Mouse (Mus musculus) forebrain, embryonic 12.5 days (tissue): ENCODE results near the gene Accsl. TPM values are rescaled to one million over a fixed set of nuclear protein-coding genes. Genes with fewer than 3 reads are reported as not detected.

ENCODE experiments used
- ATAC-seq: fragments of 200-750 bp; cut with Nextera tagmentation; 2 replicates; pipeline ENCODE4 v1.8.0; 2017; ENCODE audit warnings: moderate TSS enrichment; ENCODE audit not compliant: low FRiP score
- H3K27ac ChIP-seq: fragments of 300-500 bp; sonication (generic); 2 replicates; pipeline ENCODE4 v1.5.1; 2016; ENCODE audit warnings: mild to moderate bottlenecking
- H3K27me3 ChIP-seq: fragments of 300-500 bp; sonication (generic); 2 replicates; pipeline ENCODE4 v1.6.1; 2016; ENCODE audit warnings: mild to moderate bottlenecking
- H3K36me3 ChIP-seq: fragments of 300-500 bp; sonication (generic); replicated peaks from 2 replicates; pipeline ENCODE4 v1.6.1; 2016; ENCODE audit warnings: mild to moderate bottlenecking
- H3K4me1 ChIP-seq: fragments of 300-500 bp; sonication (generic); 2 replicates; pipeline ENCODE4 v1.6.1; 2016
- H3K4me2 ChIP-seq: fragments of 300-500 bp; sonication (generic); 2 replicates; pipeline ENCODE4 v1.6.1; 2016; ENCODE audit warnings: mild to moderate bottlenecking, moderate library complexity
- H3K4me3 ChIP-seq: fragments of 300-500 bp; sonication (generic); replicated peaks from 2 replicates; pipeline ENCODE4 v1.5.1; 2016; ENCODE audit warnings: mild to moderate bottlenecking
- H3K9ac ChIP-seq: fragments of 300-500 bp; sonication (generic); 2 replicates; pipeline ENCODE4 v1.6.1; 2016; ENCODE audit warnings: mild to moderate bottlenecking
- H3K9me3 ChIP-seq: fragments of 300-500 bp; sonication (generic); 2 replicates; pipeline ENCODE4 v1.6.1; 2016
- WGBS: fragments of 180-500 bp; shearing (Covaris S2); methylation state at CpG from one replicate; pipeline ENCODE4 v1.1.7; 2016; 5-methylcytosine and 5-hydroxymethylcytosine counted together
- polyA plus RNA-seq: library from polyadenylated mRNA; unstranded; fragments of >200 nt; fragmentation: Nextera tagmentation; extraction: Ambion mirVana; gene quantifications from 2 replicates; pipeline ENCODE4 v1.2.1, GENCODE M21; 2016

Gene Accsl
- polyA plus RNA-seq, 1 experiment from 2014 or later: 0.31 TPM

- Histone ChIP-seq H3K9ac (no peak overlapping the region), H3K4me2 (no peak overlapping the region), H3K4me1 (peaks cover 33% of the 10 kb centered on the region), H3K27ac (no peak overlapping the region), H3K27me3 (no peaks in the 10 kb centered on the region), H3K36me3 (no peaks in the 10 kb centered on the region), H3K4me3 (no peak overlapping the region), H3K9me3 (no peaks in the 10 kb centered on the region)
- no peak for ATAC-seq
- WGBS: 88% methylated on average over 7 of the region's 7 CpGs
Measured at GRCm38 (mm10) chr2:93889071-93889470, 20.1 kb upstream of the Accsl start.

- WGBS: 95% methylated on average over 6 of the region's 6 CpGs
- Histone ChIP-seq H3K9me3 (no peaks in the 10 kb centered on the region), H3K36me3 (no peaks in the 10 kb centered on the region), H3K9ac (no peak overlapping the region), H3K27me3 (no peaks in the 10 kb centered on the region), H3K4me1 (peaks cover 30% of the 10 kb centered on the region), H3K4me3 (no peak overlapping the region), H3K4me2 (no peak overlapping the region), H3K27ac (no peak overlapping the region)
- ATAC-seq: no peak
Measured at GRCm38 (mm10) chr2:93888366-93888765, 19.4 kb upstream of the Accsl start.

GRCm38 (mm10) chr2:93887273-93887672 lies 18.3 kb upstream of the Accsl start:
- H3K4me3 ChIP-seq: no peak overlapping the region
- H3K9me3 ChIP-seq: no peaks in the 10 kb centered on the region
- 88% methylated on average over 11 of the region's 11 CpGs for WGBS
- no peaks in the 10 kb centered on the region for H3K36me3 ChIP-seq
- no peaks in the 10 kb centered on the region for H3K27me3 ChIP-seq
- no peak overlapping the region for H3K27ac ChIP-seq
- ATAC-seq: no peak
- no peak overlapping the region for H3K4me2 ChIP-seq
- H3K9ac ChIP-seq: no peak overlapping the region
- peaks cover 23% of the 10 kb centered on the region for H3K4me1 ChIP-seq

- Histone ChIP-seq H3K36me3 (no peaks in the 10 kb centered on the region), H3K9me3 (no peaks in the 10 kb centered on the region), H3K27me3 (no peaks in the 10 kb centered on the region), H3K4me2 (no peak overlapping the region), H3K4me1 (peaks cover 12% of the 10 kb centered on the region), H3K9ac (no peak overlapping the region), H3K4me3 (no peak overlapping the region), H3K27ac (no peak overlapping the region)
- ATAC-seq: no peak
- 73% methylated on average over 10 of the region's 10 CpGs for WGBS
Measured at GRCm38 (mm10) chr2:93886013-93886794, 17.2 kb upstream of the Accsl start.

- H3K9me3 ChIP-seq: no peaks in the 10 kb centered on the region
- WGBS: 55% methylated on average over 5 of the region's 5 CpGs
- H3K27ac ChIP-seq: no peak overlapping the region
Measured at GRCm38 (mm10) chr2:93883066-93883465, 14.1 kb upstream of the Accsl start.

GRCm38 (mm10) chr2:93881640-93882367 lies 12.8 kb upstream of the Accsl start:
- Histone ChIP-seq H3K4me1 (no peaks in the 10 kb centered on the region; the same call in 1 of the 2 replicates), H3K4me2 (no peak overlapping the region), H3K27ac (no peak overlapping the region), H3K36me3 (no peaks in the 10 kb centered on the region), H3K9ac (no peak overlapping the region), H3K27me3 (no peaks in the 10 kb centered on the region), H3K4me3 (no peak overlapping the region), H3K9me3 (no peaks in the 10 kb centered on the region)
- no peak for ATAC-seq
- WGBS: 88% methylated on average over 9 of the region's 9 CpGs

More at GRCm38 (mm10) chr2:93883066-93883465, 14.1 kb upstream of the Accsl start:
- H3K9ac ChIP-seq: no peak overlapping the region
- no peak for ATAC-seq
- H3K36me3 ChIP-seq: no peaks in the 10 kb centered on the region
- no peak overlapping the region for H3K4me2 ChIP-seq
- no peaks in the 10 kb centered on the region; the same call in 1 of the 2 replicates for H3K4me1 ChIP-seq
- H3K4me3 ChIP-seq: no peak overlapping the region
- H3K27me3 ChIP-seq: no peaks in the 10 kb centered on the region

- H3K9me3 ChIP-seq: no peaks in the 10 kb centered on the region
- no peaks in the 10 kb centered on the region for H3K27me3 ChIP-seq
- no peak overlapping the region for H3K9ac ChIP-seq
- no peaks in the 10 kb centered on the region for H3K36me3 ChIP-seq
- H3K4me3 ChIP-seq: no peak overlapping the region
- no peak overlapping the region for H3K4me2 ChIP-seq
- 90% methylated on average over 3 of the region's 3 CpGs for WGBS
- no peak for ATAC-seq
- H3K4me1 ChIP-seq: no peaks in the 10 kb centered on the region; the same call in 1 of the 2 replicates
- H3K27ac ChIP-seq: no peak overlapping the region
Measured at GRCm38 (mm10) chr2:93880981-93881380, 12.0 kb upstream of the Accsl start.

GRCm38 (mm10) chr2:93880450-93880849 lies 11.5 kb upstream of the Accsl start:
- no peak overlapping the region for H3K9ac ChIP-seq
- H3K27me3 ChIP-seq: no peaks in the 10 kb centered on the region
- H3K36me3 ChIP-seq: no peaks in the 10 kb centered on the region
- 74% methylated on average over 8 of the region's 8 CpGs for WGBS
- H3K4me1 ChIP-seq: no peaks in the 10 kb centered on the region; the same call in 1 of the 2 replicates
- H3K4me3 ChIP-seq: no peak overlapping the region
- no peak overlapping the region for H3K27ac ChIP-seq
- H3K9me3 ChIP-seq: no peaks in the 10 kb centered on the region
- no peak overlapping the region for H3K4me2 ChIP-seq
- no peak for ATAC-seq

GRCm38 (mm10) chr2:93877005-93877404 lies 8.0 kb upstream of the Accsl start:
- no peak for ATAC-seq
- Histone ChIP-seq H3K4me2 (no peak overlapping the region), H3K4me1 (peaks cover 14% of the 10 kb centered on the region), H3K9ac (no peak overlapping the region), H3K27ac (no peak overlapping the region), H3K27me3 (no peaks in the 10 kb centered on the region), H3K9me3 (no peaks in the 10 kb centered on the region), H3K36me3 (no peaks in the 10 kb centered on the region), H3K4me3 (no peak overlapping the region)
- WGBS: 69% methylated on average over 5 of the region's 5 CpGs

- Histone ChIP-seq H3K9ac (no peak overlapping the region), H3K4me1 (peaks cover 14% of the 10 kb centered on the region), H3K27ac (no peak overlapping the region), H3K9me3 (no peaks in the 10 kb centered on the region), H3K27me3 (no peaks in the 10 kb centered on the region), H3K4me2 (no peak overlapping the region), H3K36me3 (no peaks in the 10 kb centered on the region), H3K4me3 (no peak overlapping the region)
- no peak for ATAC-seq
- 87% methylated on average over 3 of the region's 3 CpGs for WGBS
Measured at GRCm38 (mm10) chr2:93874606-93875005, 5.6 kb upstream of the Accsl start.

GRCm38 (mm10) chr2:93874227-93874514 lies 5.2 kb upstream of the Accsl start:
- Histone ChIP-seq H3K9ac (no peak overlapping the region), H3K4me2 (no peak overlapping the region), H3K4me3 (no peak overlapping the region), H3K27ac (no peak overlapping the region), H3K27me3 (no peaks in the 10 kb centered on the region), H3K4me1 (peaks cover 14% of the 10 kb centered on the region), H3K9me3 (no peaks in the 10 kb centered on the region), H3K36me3 (no peaks in the 10 kb centered on the region)
- 25% methylated on average over 2 of the region's 2 CpGs for WGBS
- no peak for ATAC-seq

GRCm38 (mm10) chr2:93873449-93874226 lies 4.7 kb upstream of the Accsl start:
- ATAC-seq: no peak
- 20% methylated on average over 12 of the region's 12 CpGs for WGBS
- Histone ChIP-seq H3K4me3 (no peak overlapping the region), H3K9ac (no peak overlapping the region), H3K4me2 (peak overlapping the region; percentile 2; the same call in 1 of the 2 replicates), H3K36me3 (no peaks in the 10 kb centered on the region), H3K27me3 (no peaks in the 10 kb centered on the region), H3K4me1 (peaks cover 14% of the 10 kb centered on the region), H3K27ac (peak overlapping the region; percentile 56), H3K9me3 (no peaks in the 10 kb centered on the region)
